Mouse (Mus musculus) lung, embryonic 16.5 days (tissue): ENCODE data around the gene Rnf130. TPM values are rescaled to one million over a fixed set of nuclear protein-coding genes. Genes with fewer than 3 reads are reported as not detected.

Experiments used
- ATAC-seq: fragments of 200-750 bp; cut with Nextera tagmentation; 2 replicates; pipeline ENCODE4 v1.8.0; 2017; ENCODE audit warnings: low read depth, mild to moderate bottlenecking, moderate library complexity
- H3K27ac ChIP-seq: fragments of 300-500 bp; sonication (generic); 2 replicates; pipeline ENCODE4 v1.5.1; 2014; ENCODE audit warnings: mild to moderate bottlenecking, control low read depth, low read length
- H3K27me3 ChIP-seq: fragments of 300-500 bp; sonication (generic); 2 replicates; pipeline ENCODE4 v1.6.1; 2014; ENCODE audit warnings: low read depth, low read length, mixed read lengths; ENCODE audit not compliant: control insufficient read depth, insufficient read depth
- H3K36me3 ChIP-seq: fragments of 300-500 bp; sonication (generic); 2 replicates; pipeline ENCODE4 v1.6.1; 2014; ENCODE audit warnings: low read length; ENCODE audit not compliant: control insufficient read depth, insufficient read depth
- H3K4me1 ChIP-seq: fragments of 300-500 bp; sonication (generic); replicated peaks from 2 replicates; pipeline ENCODE4 v1.6.1; 2014; ENCODE audit warnings: low read length, mixed read lengths; ENCODE audit not compliant: control insufficient read depth, insufficient read depth
- H3K4me2 ChIP-seq: fragments of 300-500 bp; sonication (generic); 2 replicates; pipeline ENCODE4 v1.6.1; 2014; ENCODE audit warnings: low read depth, low read length, control low read depth
- H3K4me3 ChIP-seq: fragments of 300-500 bp; sonication (generic); 2 replicates; pipeline ENCODE4 v1.5.1; 2014; ENCODE audit warnings: mild to moderate bottlenecking, low read length, control low read depth
- H3K9ac ChIP-seq: fragments of 300-500 bp; sonication (generic); 2 replicates; pipeline ENCODE4 v1.6.1; 2014; ENCODE audit warnings: low read length, control low read depth
- H3K9me3 ChIP-seq: fragments of 300-500 bp; sonication (generic); 2 replicates; pipeline ENCODE4 v1.6.1; 2016; ENCODE audit warnings: low read length; ENCODE audit not compliant: control insufficient read depth
- WGBS: fragments of 180-500 bp; shearing (Covaris S2); extraction: QIAGEN DNeasy Blood & Tissue Kit; methylation state at CpG from one replicate; pipeline ENCODE4 v1.1.7; 2014; 5-methylcytosine and 5-hydroxymethylcytosine counted together
- polyA plus RNA-seq: library from polyadenylated mRNA; unstranded; fragments of >200 nt; fragmentation: Nextera tagmentation; extraction: Ambion mirVana; gene quantifications from 2 replicates; pipeline ENCODE4 v1.2.1, GENCODE M21; 2015

Rnf130 gene
- polyA plus RNA-seq, 1 experiment from 2014 or later = 38.3 TPM

DNA sequence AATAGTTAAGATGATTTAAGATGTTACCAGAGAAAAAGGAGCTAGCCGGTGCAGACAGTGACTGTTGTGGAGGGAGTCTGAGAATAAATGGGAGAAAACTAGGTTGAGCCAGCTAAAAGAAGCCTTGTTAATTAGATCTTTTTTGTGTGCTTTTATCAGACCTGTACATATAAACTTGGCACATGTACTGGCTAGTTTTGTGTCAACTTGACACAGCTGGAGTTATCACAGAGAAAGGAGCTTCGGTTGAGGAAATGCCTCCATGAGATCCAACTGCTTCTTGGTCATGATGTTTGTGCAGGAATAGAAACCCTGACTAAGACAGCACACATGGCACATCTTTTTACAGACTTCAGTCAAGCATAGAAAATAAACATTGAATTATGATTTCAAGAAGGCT, 32.6 kb downstream of the Rnf130 start:
- Histone ChIP-seq H3K4me3 (no peak overlapping the region), H3K36me3 (no peaks in the 10 kb centered on the region), H3K4me2 (no peak overlapping the region), H3K27ac (no peak overlapping the region), H3K9me3 (no peaks in the 10 kb centered on the region), H3K27me3 (no peaks in the 10 kb centered on the region), H3K9ac (no peak overlapping the region), H3K4me1 (no peaks in the 10 kb centered on the region)
- 61% methylated on average over 2 of the region's 2 CpGs for WGBS
- ATAC-seq = no peak

DNA sequence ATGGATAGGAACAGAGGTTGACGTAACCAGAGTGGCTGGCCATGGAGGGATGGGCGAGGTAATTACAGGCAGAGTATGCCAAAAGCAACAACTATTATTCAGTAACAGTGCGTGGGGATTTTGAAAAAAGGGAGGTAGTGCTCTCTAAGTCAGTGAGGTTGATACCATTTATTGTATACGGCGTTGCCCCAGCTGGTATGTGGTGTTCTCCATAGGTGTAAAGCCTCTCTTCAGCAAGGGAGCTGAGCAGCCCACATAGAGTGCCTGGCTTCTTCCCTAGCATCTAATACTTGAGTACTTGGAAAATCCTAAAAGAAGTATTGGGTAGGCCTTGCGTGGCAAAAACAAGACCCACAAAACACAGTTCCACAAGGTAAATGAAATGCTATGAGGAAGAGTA, 33.1 kb downstream of the Rnf130 start:
- WGBS = 89% methylated on average over 6 of the region's 6 CpGs
- Histone ChIP-seq H3K4me1 (no peaks in the 10 kb centered on the region), H3K27me3 (no peaks in the 10 kb centered on the region), H3K27ac (no peak overlapping the region), H3K4me2 (no peak overlapping the region), H3K9me3 (no peaks in the 10 kb centered on the region), H3K9ac (no peak overlapping the region), H3K36me3 (no peaks in the 10 kb centered on the region), H3K4me3 (no peak overlapping the region)
- no peak for ATAC-seq

DNA sequence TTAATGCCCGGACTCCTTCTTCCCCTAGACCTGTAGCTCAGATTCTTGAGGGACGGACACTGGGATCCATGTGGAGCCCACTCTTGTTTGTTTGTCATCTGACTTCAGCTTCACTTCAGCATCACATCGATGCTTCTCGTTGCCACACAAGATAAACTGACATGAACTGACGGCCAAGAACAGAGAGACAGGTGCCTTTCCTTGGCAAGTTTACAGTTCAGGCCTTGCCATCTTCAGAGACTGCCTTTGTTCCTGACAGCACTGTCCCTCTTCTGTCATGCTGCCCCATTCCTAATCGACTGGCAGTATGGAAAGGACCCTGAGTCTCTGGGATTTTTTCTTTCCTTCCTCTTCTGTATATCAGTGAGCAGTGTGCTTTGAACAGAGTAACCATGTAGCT, 33.9 kb downstream of the Rnf130 start:
- H3K27ac ChIP-seq = no peak overlapping the region
- H3K4me2 ChIP-seq = no peak overlapping the region
- WGBS = 81% methylated on average over 6 of the region's 6 CpGs
- H3K9ac ChIP-seq = no peak overlapping the region
- no peaks in the 10 kb centered on the region for H3K27me3 ChIP-seq
- no peaks in the 10 kb centered on the region for H3K36me3 ChIP-seq
- no peak overlapping the region for H3K4me3 ChIP-seq
- ATAC-seq = no peak
- H3K9me3 ChIP-seq = no peaks in the 10 kb centered on the region
- no peaks in the 10 kb centered on the region for H3K4me1 ChIP-seq

DNA sequence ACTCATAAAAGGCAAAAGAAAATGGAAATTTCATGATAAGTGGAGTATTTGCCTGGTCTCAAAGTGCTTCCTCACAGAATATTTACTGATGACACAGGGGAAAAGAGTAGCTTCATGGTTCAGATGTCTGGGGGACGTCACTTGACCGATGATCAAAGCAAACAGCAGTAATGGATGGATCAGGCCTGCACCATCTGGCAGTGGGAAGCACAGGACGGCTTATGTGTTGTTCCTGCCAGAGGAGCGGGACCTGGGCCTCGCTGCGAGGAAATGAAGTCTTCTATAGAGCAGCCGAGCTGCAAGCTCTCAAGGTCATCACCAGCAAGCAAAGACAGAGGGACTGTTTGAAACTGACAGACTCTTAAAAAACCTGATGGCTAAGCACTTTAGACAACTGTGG, 37.0 kb downstream of the Rnf130 start:
- Histone ChIP-seq H3K4me2 (no peak overlapping the region), H3K36me3 (no peaks in the 10 kb centered on the region), H3K9me3 (no peaks in the 10 kb centered on the region), H3K27ac (no peak overlapping the region), H3K4me3 (no peak overlapping the region), H3K9ac (no peak overlapping the region), H3K4me1 (no peaks in the 10 kb centered on the region), H3K27me3 (no peaks in the 10 kb centered on the region)
- ATAC-seq = no peak
- WGBS = 38% methylated on average over 7 of the region's 7 CpGs

- H3K9ac ChIP-seq = no peak overlapping the region
- no peak overlapping the region for H3K4me2 ChIP-seq
- no peaks in the 10 kb centered on the region for H3K36me3 ChIP-seq
- H3K27ac ChIP-seq = no peak overlapping the region
- H3K27me3 ChIP-seq = no peaks in the 10 kb centered on the region
- no peak overlapping the region for H3K4me3 ChIP-seq
- no peak for ATAC-seq
- 68% methylated on average over 2 of the region's 2 CpGs for WGBS
- no peaks in the 10 kb centered on the region for H3K4me1 ChIP-seq
- H3K9me3 ChIP-seq = no peaks in the 10 kb centered on the region
Observed at GRCm38 (mm10) chr11:50066088-50066487, 40.9 kb downstream of the Rnf130 start.

GRCm38 (mm10) chr11:50073830-50074229, 48.7 kb downstream of the Rnf130 start:
- ATAC-seq = no peak
- no peaks in the 10 kb centered on the region for H3K9me3 ChIP-seq

GRCm38 (mm10) chr11:50076756-50077155, 51.6 kb downstream of the Rnf130 start:
- H3K9me3 ChIP-seq = no peaks in the 10 kb centered on the region
- WGBS = 83% methylated on average over 4 of the region's 4 CpGs
- no peak overlapping the region for H3K4me3 ChIP-seq
- no peak overlapping the region for H3K9ac ChIP-seq
- H3K27me3 ChIP-seq = no peaks in the 10 kb centered on the region
- H3K36me3 ChIP-seq = no peaks in the 10 kb centered on the region
- no peak for ATAC-seq
- no peak overlapping the region for H3K4me2 ChIP-seq
- H3K4me1 ChIP-seq = no peaks in the 10 kb centered on the region
- H3K27ac ChIP-seq = no peak overlapping the region

More at GRCm38 (mm10) chr11:50073830-50074229, 48.7 kb downstream of the Rnf130 start:
- no peak overlapping the region for H3K9ac ChIP-seq
- H3K4me1 ChIP-seq = no peaks in the 10 kb centered on the region
- H3K4me3 ChIP-seq = no peak overlapping the region
- H3K36me3 ChIP-seq = no peaks in the 10 kb centered on the region; the same call in 1 of the 2 replicates
- no peaks in the 10 kb centered on the region for H3K27me3 ChIP-seq
- H3K4me2 ChIP-seq = no peak overlapping the region
- 85% methylated on average over 10 of the region's 10 CpGs for WGBS
- no peak overlapping the region for H3K27ac ChIP-seq

DNA sequence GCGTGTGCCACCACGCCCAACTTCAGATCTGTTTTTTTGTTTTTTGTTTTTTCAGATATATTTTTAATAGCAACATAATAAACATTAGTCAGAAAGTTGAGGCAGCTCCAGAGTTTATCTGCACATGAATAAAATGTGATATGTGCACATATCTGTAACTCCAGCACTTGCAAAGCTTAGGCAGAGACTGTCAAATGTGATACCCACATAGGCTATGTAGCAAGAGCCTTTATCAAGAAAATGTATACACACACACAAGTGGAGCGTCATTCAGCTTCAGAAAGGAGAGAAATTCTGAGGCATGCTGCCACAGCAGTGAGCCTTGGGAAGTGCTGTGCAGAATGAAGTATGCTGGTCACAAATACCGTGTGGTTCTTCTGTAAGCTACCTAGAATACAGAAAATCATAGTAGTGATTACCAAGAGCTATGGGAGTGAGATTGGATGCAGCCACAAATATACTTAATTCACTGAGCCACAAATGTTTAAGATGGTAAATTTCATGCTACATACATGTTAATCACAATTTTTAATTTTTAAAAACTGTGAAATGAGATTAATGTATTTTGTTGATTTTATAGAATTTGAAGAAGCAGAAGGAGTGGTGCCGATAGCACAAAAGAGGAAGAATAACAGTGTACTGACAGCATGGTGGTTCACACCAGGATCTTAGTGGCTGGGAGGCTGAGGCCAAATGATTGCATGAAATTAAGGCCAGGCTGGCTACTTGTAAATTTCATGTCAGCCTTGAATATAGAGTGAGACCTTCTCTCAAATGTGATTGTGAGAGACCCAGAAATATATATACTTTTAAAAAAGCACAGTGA, 56.4 kb downstream of the Rnf130 start:
- Histone ChIP-seq H3K27ac (no peak overlapping the region), H3K4me3 (no peak overlapping the region), H3K4me2 (no peak overlapping the region), H3K27me3 (no peaks in the 10 kb centered on the region), H3K4me1 (no peaks in the 10 kb centered on the region), H3K9me3 (no peaks in the 10 kb centered on the region), H3K36me3 (0 out of 2 replicates have a peak, but pooled peaks cover 3% of the 10 kb centered on the region), H3K9ac (no peak overlapping the region)
- no peak for ATAC-seq
- WGBS = 87% methylated on average over 5 of the region's 5 CpGs

GRCm38 (mm10) chr11:50086211-50086610, 61.1 kb downstream of the Rnf130 start:
- Histone ChIP-seq H3K4me1 (no peaks in the 10 kb centered on the region), H3K36me3 (peaks cover 6% of the 10 kb centered on the region; the same call in 1 of the 2 replicates), H3K4me3 (no peak overlapping the region), H3K27ac (no peak overlapping the region), H3K27me3 (no peaks in the 10 kb centered on the region), H3K4me2 (no peak overlapping the region), H3K9ac (no peak overlapping the region), H3K9me3 (no peaks in the 10 kb centered on the region)
- no peak for ATAC-seq
- 90% methylated on average over 3 of the region's 3 CpGs for WGBS
